Mouse (Mus musculus): ENCODE data around the gene Lhpp. TPM values are rescaled to one million over a fixed set of nuclear protein-coding genes. Genes with fewer than 3 reads are reported as not detected.

The Lhpp gene
- polyA plus RNA-seq, 1 experiment = 10.1 TPM

- no peaks in the 10 kb centered on the region for H3K27me3 ChIP-seq (replicated peaks; ENCODE audit: control insufficient read depth, insufficient read depth, low read length)
- peak; percentile 60 for DNase-seq
- 71% methylated on average over 7 of the region's 7 CpGs for WGBS
- H3K27ac ChIP-seq (ENCODE audit: insufficient read depth, low read depth, low read length) = no peak overlapping the region
- TF ChIP-seq CTCF (conservative IDR thresholded peaks at IDR 0.05; ENCODE audit: insufficient read depth, insufficient read length, low read depth, low read length) = peak; percentile 51
- no peak for TF ChIP-seq POLR2A (IDR thresholded peaks at IDR 0.05; ENCODE audit: low read depth, low read length)
- H3K36me3 ChIP-seq (ENCODE audit: control insufficient read depth, insufficient read depth, low read length) = no peaks in the 10 kb centered on the region
- peaks cover 8% of the 10 kb centered on the region for H3K4me1 ChIP-seq (ENCODE audit: control insufficient read depth, insufficient read depth, low read length)
- no peak overlapping the region for H3K4me3 ChIP-seq (ENCODE audit: insufficient read depth, low read depth, low read length)
These were observed 94.7 kb downstream of the Lhpp start for GRCm38 (mm10) chr7:132705130-132705529.

- TF ChIP-seq CTCF (conservative IDR thresholded peaks at IDR 0.05; ENCODE audit: insufficient read depth, insufficient read length, low read depth, low read length) (no peak), POLR2A (IDR thresholded peaks at IDR 0.05; ENCODE audit: low read depth, low read length) (no peak)
- 67% methylated on average over 9 of the region's 9 CpGs for WGBS
- H3K36me3 ChIP-seq (ENCODE audit: control insufficient read depth, insufficient read depth, low read length) = no peaks in the 10 kb centered on the region
- peak overlapping the region; percentile 18; the same call in 1 of the 2 replicates for H3K27ac ChIP-seq (ENCODE audit: insufficient read depth, low read depth, low read length)
- no peaks in the 10 kb centered on the region for H3K27me3 ChIP-seq (replicated peaks; ENCODE audit: control insufficient read depth, insufficient read depth, low read length)
- H3K4me1 ChIP-seq (ENCODE audit: control insufficient read depth, insufficient read depth, low read length) = peaks cover 14% of the 10 kb centered on the region
- H3K4me3 ChIP-seq (ENCODE audit: insufficient read depth, low read depth, low read length) = no peak overlapping the region
- no peak for DNase-seq
These were observed 101.1 kb downstream of the Lhpp start for GRCm38 (mm10) chr7:132711579-132711978.

DNA sequence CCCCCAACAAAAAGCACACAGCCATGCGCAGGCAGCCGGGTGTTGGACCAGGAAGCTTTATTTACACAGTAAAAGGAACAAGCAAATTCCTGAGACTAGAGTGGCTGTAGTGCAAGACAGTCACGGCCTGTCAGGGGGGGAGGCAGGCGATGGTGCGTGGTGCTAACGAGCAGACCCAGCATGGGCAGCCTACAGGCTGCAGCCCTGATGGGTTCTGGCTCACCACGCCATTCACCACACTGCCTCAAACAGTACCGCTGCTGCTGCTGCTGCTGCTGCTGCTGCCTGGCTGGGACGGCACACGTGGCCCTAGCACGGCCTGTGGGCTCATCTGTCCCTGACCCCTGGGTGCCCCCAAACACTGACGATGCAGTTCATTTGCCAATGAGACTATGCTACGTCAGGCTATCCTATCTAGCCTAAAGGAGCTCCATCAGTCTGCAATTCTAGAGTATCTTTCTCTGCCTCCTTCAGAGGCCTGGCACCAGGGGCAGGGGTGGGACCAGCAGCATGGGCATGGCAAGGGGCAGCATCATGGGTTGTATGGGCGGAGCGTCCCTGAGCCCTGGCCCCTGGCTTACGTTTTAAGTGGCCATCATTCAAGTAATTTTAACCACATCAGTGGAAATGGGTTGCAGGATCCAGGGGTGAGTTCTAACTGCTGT lies 101.7 kb downstream of the Lhpp start:
- Histone ChIP-seq H3K36me3 (ENCODE audit: control insufficient read depth, insufficient read depth, low read length) (no peaks in the 10 kb centered on the region), H3K4me3 (ENCODE audit: insufficient read depth, low read depth, low read length) (no peak overlapping the region), H3K27me3 (replicated peaks; ENCODE audit: control insufficient read depth, insufficient read depth, low read length) (no peaks in the 10 kb centered on the region), H3K4me1 (ENCODE audit: control insufficient read depth, insufficient read depth, low read length) (peaks cover 14% of the 10 kb centered on the region), H3K27ac (ENCODE audit: insufficient read depth, low read depth, low read length) (peak overlapping the region; percentile 18)
- 44% methylated on average over 16 of the region's 16 CpGs for WGBS
- DNase-seq = peak; percentile 39
- TF ChIP-seq POLR2A (IDR thresholded peaks at IDR 0.05; ENCODE audit: low read depth, low read length) (no peak), CTCF (conservative IDR thresholded peaks at IDR 0.05; ENCODE audit: insufficient read depth, insufficient read length, low read depth, low read length) (no peak)

GRCm38 (mm10) chr7:132712956-132713355 lies 102.5 kb downstream of the Lhpp start:
- peak overlapping the region; percentile 85 for H3K27ac ChIP-seq (ENCODE audit: insufficient read depth, low read depth, low read length)
- peaks cover 14% of the 10 kb centered on the region for H3K4me1 ChIP-seq (ENCODE audit: control insufficient read depth, insufficient read depth, low read length)
- no peak for DNase-seq

GRCm38 (mm10) chr7:132713483-132714126 lies 103.2 kb downstream of the Lhpp start:
- Histone ChIP-seq H3K4me3 (ENCODE audit: insufficient read depth, low read depth, low read length) (no peak overlapping the region), H3K4me1 (ENCODE audit: control insufficient read depth, insufficient read depth, low read length) (peaks cover 14% of the 10 kb centered on the region), H3K36me3 (ENCODE audit: control insufficient read depth, insufficient read depth, low read length) (no peaks in the 10 kb centered on the region), H3K27me3 (replicated peaks; ENCODE audit: control insufficient read depth, insufficient read depth, low read length) (no peaks in the 10 kb centered on the region), H3K27ac (ENCODE audit: insufficient read depth, low read depth, low read length) (peak overlapping the region; percentile 85)
- WGBS = 47% methylated on average over 8 of the region's 8 CpGs
- DNase-seq = peak; percentile 85
- TF ChIP-seq POLR2A (IDR thresholded peaks at IDR 0.05; ENCODE audit: low read depth, low read length) = no peak
- no peak for TF ChIP-seq CTCF (conservative IDR thresholded peaks at IDR 0.05; ENCODE audit: insufficient read depth, insufficient read length, low read depth, low read length)

More at GRCm38 (mm10) chr7:132712956-132713355, 102.5 kb downstream of the Lhpp start:
- 69% methylated on average over 7 of the region's 7 CpGs for WGBS
- no peaks in the 10 kb centered on the region for H3K36me3 ChIP-seq (ENCODE audit: control insufficient read depth, insufficient read depth, low read length)
- H3K27me3 ChIP-seq (replicated peaks; ENCODE audit: control insufficient read depth, insufficient read depth, low read length) = no peaks in the 10 kb centered on the region
- TF ChIP-seq CTCF (conservative IDR thresholded peaks at IDR 0.05; ENCODE audit: insufficient read depth, insufficient read length, low read depth, low read length) (no peak), POLR2A (IDR thresholded peaks at IDR 0.05; ENCODE audit: low read depth, low read length) (no peak)
- no peak overlapping the region for H3K4me3 ChIP-seq (ENCODE audit: insufficient read depth, low read depth, low read length)

GRCm38 (mm10) chr7:132714236-132714923 lies 103.9 kb downstream of the Lhpp start:
- WGBS = 22% methylated on average over 6 of the region's 6 CpGs
- peaks cover 14% of the 10 kb centered on the region for H3K4me1 ChIP-seq (ENCODE audit: control insufficient read depth, insufficient read depth, low read length)
- no peaks in the 10 kb centered on the region for H3K27me3 ChIP-seq (replicated peaks; ENCODE audit: control insufficient read depth, insufficient read depth, low read length)
- H3K4me3 ChIP-seq (ENCODE audit: insufficient read depth, low read depth, low read length) = no peak overlapping the region
- peak; percentile 84 for DNase-seq
- peak overlapping the region; percentile 85 for H3K27ac ChIP-seq (ENCODE audit: insufficient read depth, low read depth, low read length)
- no peak for TF ChIP-seq CTCF (conservative IDR thresholded peaks at IDR 0.05; ENCODE audit: insufficient read depth, insufficient read length, low read depth, low read length)
- TF ChIP-seq POLR2A (IDR thresholded peaks at IDR 0.05; ENCODE audit: low read depth, low read length) = no peak
- no peaks in the 10 kb centered on the region for H3K36me3 ChIP-seq (ENCODE audit: control insufficient read depth, insufficient read depth, low read length)

- DNase-seq = no peak
- peaks cover 14% of the 10 kb centered on the region for H3K4me1 ChIP-seq (ENCODE audit: control insufficient read depth, insufficient read depth, low read length)
- TF ChIP-seq CTCF (conservative IDR thresholded peaks at IDR 0.05; ENCODE audit: insufficient read depth, insufficient read length, low read depth, low read length) = no peak
- no peak for TF ChIP-seq POLR2A (IDR thresholded peaks at IDR 0.05; ENCODE audit: low read depth, low read length)
- H3K27me3 ChIP-seq (replicated peaks; ENCODE audit: control insufficient read depth, insufficient read depth, low read length) = no peaks in the 10 kb centered on the region
- H3K4me3 ChIP-seq (ENCODE audit: insufficient read depth, low read depth, low read length) = no peak overlapping the region
- WGBS = 95% methylated on average over 4 of the region's 4 CpGs
- H3K36me3 ChIP-seq (ENCODE audit: control insufficient read depth, insufficient read depth, low read length) = no peaks in the 10 kb centered on the region
- H3K27ac ChIP-seq (ENCODE audit: insufficient read depth, low read depth, low read length) = no peak overlapping the region
These were observed 104.8 kb downstream of the Lhpp start for GRCm38 (mm10) chr7:132715259-132715658.
